Mouse (Mus musculus) myocyte (in vitro differentiated cells): ENCODE results near the gene Art3. TPM values are rescaled to one million over a fixed set of nuclear protein-coding genes. Genes with fewer than 3 reads are reported as not detected.
A peak's percentile ranks its signal among the peaks of the same experiment; 100 is the strongest.

Experiments used
- H3K27me3 ChIP-seq: one replicate; pipeline ENCODE4 v1.6.1; 2011; ENCODE audit not compliant: control insufficient read depth, insufficient read depth, insufficient read length
- H3K36me3 ChIP-seq: one replicate; pipeline ENCODE4 v1.6.1; 2011; ENCODE audit not compliant: control insufficient read depth, insufficient read depth
- H3K4me2 ChIP-seq: one replicate; pipeline ENCODE4 v1.6.1; 2011; ENCODE audit warnings: low read depth, control low read depth
- H3K4me3 ChIP-seq: one replicate; pipeline ENCODE4 v1.5.1; 2011; ENCODE audit warnings: mild to moderate bottlenecking, control low read depth, moderate library complexity
- H3K79me2 ChIP-seq: one replicate; pipeline ENCODE4 v1.6.1; 2011; ENCODE audit not compliant: control insufficient read depth, insufficient read depth
- H3ac ChIP-seq: one replicate; pipeline ENCODE4 v1.6.1; 2011; ENCODE audit not compliant: control insufficient read depth, insufficient read length
- CEBPB ChIP-seq: IDR thresholded peaks from 2 replicates; pipeline ENCODE4 v1.6.1; 2011; ENCODE audit warnings: mild to moderate bottlenecking, moderate library complexity; ENCODE audit not compliant: poor library complexity, insufficient read depth, severe bottlenecking
- E2F4 ChIP-seq: IDR thresholded peaks from one replicate; pipeline ENCODE4 v1.6.1; 2011; ENCODE audit warnings: mild to moderate bottlenecking, control low read depth, moderate library complexity; ENCODE audit not compliant: insufficient read depth
- MAX ChIP-seq: IDR thresholded peaks from one replicate; pipeline ENCODE4 v1.6.1; 2011; ENCODE audit warnings: low read depth, mild to moderate bottlenecking, control low read depth
- MYOD1 ChIP-seq, 3 experiments: IDR thresholded peaks; one replicate each; pipeline ENCODE4 v1.6.1; 2011; ENCODE audit warnings: control low read depth in 2 of 3, low read depth in 2 of 3, mild to moderate bottlenecking in 2 of 3, moderate library complexity in 1 of 3; ENCODE audit not compliant: insufficient read length in 2 of 3, control insufficient read depth in 1 of 3
- MYOG ChIP-seq, 3 experiments: IDR thresholded peaks; one replicate each; pipeline ENCODE4 v1.6.1; 2011; ENCODE audit warnings: control low read depth in 2 of 3, low read depth in 2 of 3, mild to moderate bottlenecking in 2 of 3; ENCODE audit not compliant: insufficient read length in 2 of 3, control insufficient read depth in 1 of 3, insufficient read depth in 1 of 3
- POLR2A ChIP-seq: IDR thresholded peaks from one replicate; pipeline ENCODE4 v1.6.1; 2011; ENCODE audit warnings: low read depth, mild to moderate bottlenecking, control low read depth, moderate library complexity; ENCODE audit not compliant: insufficient read length
- POLR2AphosphoS2 ChIP-seq: IDR thresholded peaks from one replicate; pipeline ENCODE4 v1.6.1; 2011; ENCODE audit warnings: low read depth, control low read depth; ENCODE audit not compliant: insufficient read length
- REST ChIP-seq: IDR thresholded peaks from one replicate; pipeline ENCODE4 v1.6.1; 2011; ENCODE audit warnings: mild to moderate bottlenecking, control low read depth, moderate library complexity; ENCODE audit not compliant: insufficient read depth, insufficient read length
- SRF ChIP-seq: IDR thresholded peaks from one replicate; pipeline ENCODE4 v1.6.1; 2011; ENCODE audit warnings: low read depth; ENCODE audit not compliant: control insufficient read depth, insufficient read length
- TCF12 ChIP-seq: IDR thresholded peaks from one replicate; pipeline ENCODE4 v1.6.1; 2011; ENCODE audit warnings: mild to moderate bottlenecking, control low read depth; ENCODE audit not compliant: poor library complexity, insufficient read depth, severe bottlenecking
- TCF3 ChIP-seq: IDR thresholded peaks from one replicate; pipeline ENCODE4 v1.6.1; 2011; ENCODE audit warnings: low read depth, control low read depth; ENCODE audit not compliant: insufficient read length
- USF1 ChIP-seq: IDR thresholded peaks from one replicate; pipeline ENCODE4 v1.6.1; 2011; ENCODE audit warnings: low read depth, mild to moderate bottlenecking, control low read depth, moderate library complexity
- polyA plus RNA-seq: library from polyadenylated mRNA; unstranded; fragments of >200 nt; fragmentation: generic; extraction: Trizol; gene quantifications from one replicate; pipeline ENCODE4 v1.2.1, GENCODE M21; 2012; ENCODE audit warnings: missing spikeins

Gene Art3
- polyA plus RNA-seq, 1 experiment, result 3.8 TPM

DNA sequence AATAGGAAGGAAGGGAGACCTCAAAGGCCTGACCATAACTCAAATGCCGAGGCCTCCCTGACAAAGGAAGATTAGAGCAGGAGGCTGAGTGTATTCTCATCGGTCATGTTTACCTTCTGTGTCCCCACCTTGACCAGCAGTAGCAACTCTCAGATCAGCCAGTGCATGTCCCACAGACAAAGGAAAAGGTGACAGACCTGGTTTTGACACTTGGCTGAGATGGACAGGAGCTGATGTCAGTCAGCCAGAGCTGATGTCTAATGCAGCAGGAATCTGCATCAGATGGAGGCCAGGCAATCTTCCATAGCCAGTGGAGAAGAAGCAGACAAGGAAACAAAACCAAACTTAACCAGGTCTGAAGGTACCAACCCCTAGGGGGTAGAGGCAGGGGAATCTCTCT is 41.0 kb downstream of the Art3 start:
- H3K27me3 ChIP-seq, result no peaks in the 10 kb centered on the region
- TF ChIP-seq CEBPB, result no peak
- no peak for TF ChIP-seq MYOD1 (IDR thresholded peaks at IDR 0.05; ENCODE audit: control insufficient read depth in 1 of 3, insufficient read length in 2 of 3, low read depth in 2 of 3)
- no peak for TF ChIP-seq USF1
- TF ChIP-seq POLR2A, result no peak
- no peak for TF ChIP-seq REST
- TF ChIP-seq POLR2AphosphoS2, result no peak
- no peak for TF ChIP-seq E2F4
- TF ChIP-seq SRF, result no peak
- TF ChIP-seq MYOG (IDR thresholded peaks at IDR 0.05; ENCODE audit: control insufficient read depth in 1 of 3, insufficient read depth in 1 of 3, insufficient read length in 2 of 3, low read depth in 2 of 3), result no peak
- no peak for TF ChIP-seq TCF12
- TF ChIP-seq MAX, result no peak
- no peak for TF ChIP-seq TCF3
- no peaks in the 10 kb centered on the region for H3K36me3 ChIP-seq
- no peaks in the 10 kb centered on the region for H3K79me2 ChIP-seq
- no peak overlapping the region for H3K4me3 ChIP-seq
- no peak overlapping the region for H3ac ChIP-seq
- no peak overlapping the region for H3K4me2 ChIP-seq

DNA sequence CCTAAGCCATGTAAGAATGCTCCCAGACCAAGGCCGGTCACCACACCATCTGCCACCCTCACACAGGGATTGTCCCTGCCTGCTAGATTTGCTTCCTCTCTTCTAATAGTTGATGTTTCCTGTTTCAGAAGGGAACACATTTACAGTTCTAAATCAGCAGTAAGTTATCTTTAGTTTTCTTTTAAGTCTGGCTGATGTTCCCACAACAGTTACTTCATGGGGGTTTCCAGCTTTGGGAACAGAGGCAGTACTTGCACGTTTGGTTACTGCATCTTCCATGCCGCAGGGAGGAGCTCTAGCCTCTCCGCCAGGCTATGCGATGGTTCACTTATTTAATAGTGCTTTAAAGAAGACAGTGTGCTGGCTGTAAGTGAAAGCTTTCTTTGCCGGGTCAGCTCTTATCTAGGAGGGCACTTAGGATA is 43.1 kb downstream of the Art3 start:
- Histone ChIP-seq H3K36me3 (no peaks in the 10 kb centered on the region), H3K4me2 (no peak overlapping the region), H3K27me3 (no peaks in the 10 kb centered on the region), H3ac (no peak overlapping the region), H3K79me2 (no peaks in the 10 kb centered on the region), H3K4me3 (no peak overlapping the region)
- no peak for TF ChIP-seq CEBPB
- TF ChIP-seq MYOD1 (IDR thresholded peaks at IDR 0.05; ENCODE audit: control insufficient read depth in 1 of 3, insufficient read length in 2 of 3, low read depth in 2 of 3), result no peak
- TF ChIP-seq TCF3, result no peak
- no peak for TF ChIP-seq TCF12
- no peak for TF ChIP-seq POLR2A
- TF ChIP-seq POLR2AphosphoS2, result no peak
- TF ChIP-seq E2F4, result no peak
- no peak for TF ChIP-seq REST
- no peak for TF ChIP-seq USF1

DNA sequence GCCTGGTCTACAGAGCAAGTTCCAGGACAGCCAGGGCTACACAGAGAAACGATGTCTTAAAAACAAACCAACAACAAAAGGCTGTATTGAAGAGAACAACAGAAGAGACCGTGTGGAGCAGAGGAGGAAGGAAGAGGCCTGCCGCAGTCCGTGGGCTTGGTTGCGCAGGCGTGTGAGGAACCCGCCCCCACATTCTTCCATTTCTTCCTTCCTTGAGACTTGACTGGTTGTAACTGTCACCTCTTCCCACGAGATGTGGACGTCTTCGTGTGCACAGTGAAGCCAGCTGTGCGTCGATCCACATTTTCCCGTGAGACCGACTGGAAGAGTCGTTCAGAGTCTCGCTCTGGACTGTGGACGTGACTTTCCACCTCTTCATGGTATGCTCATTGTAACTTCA is 43.7 kb downstream of the Art3 start:
- no peak overlapping the region for H3ac ChIP-seq
- H3K36me3 ChIP-seq, result no peaks in the 10 kb centered on the region
- H3K79me2 ChIP-seq, result no peaks in the 10 kb centered on the region
- H3K27me3 ChIP-seq, result no peaks in the 10 kb centered on the region
- TF ChIP-seq MYOD1 (IDR thresholded peaks at IDR 0.05; ENCODE audit: control insufficient read depth in 1 of 3, insufficient read length in 2 of 3, low read depth in 2 of 3) (no peak), CEBPB (no peak), USF1 (no peak), SRF (no peak), MAX (no peak)
- no peak overlapping the region for H3K4me3 ChIP-seq
- H3K4me2 ChIP-seq, result no peak overlapping the region

DNA sequence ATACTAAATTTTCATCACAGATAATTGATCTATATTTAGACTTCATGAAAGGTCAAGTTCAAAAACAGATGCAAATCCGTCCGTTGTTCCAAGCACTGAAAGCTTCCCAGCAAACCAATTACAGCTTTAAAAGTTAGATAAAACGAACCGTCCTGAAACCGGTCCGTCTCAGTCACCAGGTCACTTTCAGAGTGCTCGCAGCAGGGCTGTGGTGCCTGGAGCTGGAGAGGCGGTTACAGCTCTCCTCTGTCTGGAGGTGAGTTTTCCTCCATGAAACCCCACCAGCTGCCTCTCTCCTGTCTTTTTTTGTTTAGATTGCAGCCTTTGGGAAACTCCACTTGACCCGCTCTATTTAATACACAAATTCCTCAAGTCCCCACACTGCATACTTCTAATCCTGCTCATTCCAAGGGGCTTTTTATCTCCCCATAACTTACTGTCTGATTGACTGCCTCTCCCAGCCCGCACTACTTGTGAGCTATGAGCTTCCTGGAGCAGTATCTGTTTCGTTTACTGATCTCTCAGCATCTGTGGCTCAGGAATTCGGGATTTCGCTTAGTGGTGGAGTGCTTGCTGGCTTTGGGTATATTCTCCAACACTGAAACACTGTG is 45.3 kb downstream of the Art3 start:
- H3K36me3 ChIP-seq, result no peaks in the 10 kb centered on the region
- no peak for TF ChIP-seq MYOD1 (IDR thresholded peaks at IDR 0.05; ENCODE audit: control insufficient read depth in 1 of 3, insufficient read length in 2 of 3, low read depth in 2 of 3)
- TF ChIP-seq TCF12, result no peak
- no peak for TF ChIP-seq SRF
- TF ChIP-seq POLR2A, result no peak
- no peak for TF ChIP-seq MAX
- no peak for TF ChIP-seq MYOG (IDR thresholded peaks at IDR 0.05; ENCODE audit: control insufficient read depth in 1 of 3, insufficient read depth in 1 of 3, insufficient read length in 2 of 3, low read depth in 2 of 3)
- no peak for TF ChIP-seq TCF3
- TF ChIP-seq CEBPB, result no peak
- no peak for TF ChIP-seq USF1
- H3K79me2 ChIP-seq, result no peaks in the 10 kb centered on the region
- no peak overlapping the region for H3K4me3 ChIP-seq
- no peak overlapping the region for H3K4me2 ChIP-seq
- no peak overlapping the region for H3ac ChIP-seq
- H3K27me3 ChIP-seq, result no peaks in the 10 kb centered on the region

DNA sequence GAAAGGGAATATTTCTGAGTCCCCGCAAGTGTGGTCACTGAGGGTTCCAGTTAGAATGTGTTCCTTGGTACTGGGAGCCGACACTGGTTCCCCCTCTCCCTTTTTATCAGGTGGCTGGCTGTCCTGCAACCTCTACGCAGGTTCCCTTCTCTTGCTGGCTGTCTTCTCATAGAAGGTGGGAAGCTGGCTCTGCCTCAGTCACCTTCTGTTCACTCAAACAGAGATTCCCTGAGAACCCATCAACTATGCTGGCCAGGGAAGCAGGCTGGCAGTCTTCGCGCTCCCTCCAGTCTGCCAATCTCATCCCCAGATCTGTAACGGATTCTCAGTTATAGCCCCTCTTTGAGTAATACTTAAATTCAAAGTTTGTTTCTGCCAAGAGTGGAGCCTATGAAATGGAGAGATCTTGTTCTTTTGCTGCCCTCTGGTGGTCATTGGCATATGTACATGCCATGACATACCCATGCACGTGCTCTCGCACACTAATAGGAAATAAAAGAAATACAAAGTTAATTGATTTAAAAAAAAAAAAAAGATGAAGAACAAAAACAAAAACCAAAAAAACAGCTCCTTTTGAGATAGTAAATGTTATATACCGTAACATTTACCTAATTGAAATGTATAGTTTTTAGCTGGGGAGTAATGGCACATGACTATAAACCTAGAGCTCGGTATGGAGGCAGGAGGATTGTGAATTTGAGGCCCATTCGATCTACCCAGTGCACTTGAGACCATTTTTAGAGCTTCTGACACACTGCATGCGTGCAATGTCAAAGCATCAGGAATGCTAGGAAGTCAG is 50.1 kb downstream of the Art3 start:
- H3ac ChIP-seq, result no peak overlapping the region
- H3K4me3 ChIP-seq, result no peak overlapping the region
- H3K27me3 ChIP-seq, result no peaks in the 10 kb centered on the region
- no peak overlapping the region for H3K4me2 ChIP-seq
- H3K36me3 ChIP-seq, result no peaks in the 10 kb centered on the region
- TF ChIP-seq MAX (peak; percentile 7), POLR2AphosphoS2 (no peak)
- no peaks in the 10 kb centered on the region for H3K79me2 ChIP-seq
